Mouse (Mus musculus): ENCODE measurements around the gene Acvr2a.

The Acvr2a gene

GRCm38 (mm10) chr2:48813371-48814222 is at the start of gene Acvr2a:
Gene Acvr2a (plus strand): TSS chr2:48814109.
- in situ Hi-C loops (cut with MboI; ENCODE audit: low pct_unique_long_range_greater_than_20kb in 1 of 2, low sequenced_read_pairs in 2 of 2, unreplicated experiment in 1 of 2), result no loop called here

GRCm38 (mm10) chr2:48766513-48766912 is 47.4 kb upstream of the Acvr2a start:
- in situ Hi-C loops (cut with MboI; ENCODE audit: low pct_unique_long_range_greater_than_20kb in 1 of 2, low sequenced_read_pairs in 2 of 2, unreplicated experiment in 1 of 2), result no loop called here

GRCm38 (mm10) chr2:48767778-48768177 is 46.1 kb upstream of the Acvr2a start:
- in situ Hi-C loops (cut with MboI; ENCODE audit: low pct_unique_long_range_greater_than_20kb in 1 of 2, low sequenced_read_pairs in 2 of 2, unreplicated experiment in 1 of 2), result no loop called here

- in situ Hi-C loops (cut with MboI; ENCODE audit: low pct_unique_long_range_greater_than_20kb in 1 of 2, low sequenced_read_pairs in 2 of 2, unreplicated experiment in 1 of 2), result no loop called here
Measured at GRCm38 (mm10) chr2:48768219-48768618, 45.7 kb upstream of the Acvr2a start.

- in situ Hi-C loops (cut with MboI; ENCODE audit: low pct_unique_long_range_greater_than_20kb in 1 of 2, low sequenced_read_pairs in 2 of 2, unreplicated experiment in 1 of 2), result no loop called here
Measured at GRCm38 (mm10) chr2:48770100-48770499, 43.8 kb upstream of the Acvr2a start.

GRCm38 (mm10) chr2:48770634-48771033 is 43.3 kb upstream of the Acvr2a start:
- in situ Hi-C loops (cut with MboI; ENCODE audit: low pct_unique_long_range_greater_than_20kb in 1 of 2, low sequenced_read_pairs in 2 of 2, unreplicated experiment in 1 of 2), result no loop called here

GRCm38 (mm10) chr2:48775281-48775680 is 38.6 kb upstream of the Acvr2a start:
- in situ Hi-C loops (cut with MboI; ENCODE audit: low pct_unique_long_range_greater_than_20kb in 1 of 2, low sequenced_read_pairs in 2 of 2, unreplicated experiment in 1 of 2), result no loop called here

- in situ Hi-C loops (cut with MboI; ENCODE audit: low pct_unique_long_range_greater_than_20kb in 1 of 2, low sequenced_read_pairs in 2 of 2, unreplicated experiment in 1 of 2), result no loop called here
Measured at GRCm38 (mm10) chr2:48788901-48789300, 25.0 kb upstream of the Acvr2a start.

GRCm38 (mm10) chr2:48814223-48815038 is 522 bp downstream of the Acvr2a start:
- in situ Hi-C loops (cut with MboI; ENCODE audit: low pct_unique_long_range_greater_than_20kb in 1 of 2, low sequenced_read_pairs in 2 of 2, unreplicated experiment in 1 of 2), result no loop called here

- in situ Hi-C loops (cut with MboI; ENCODE audit: low pct_unique_long_range_greater_than_20kb in 1 of 2, low sequenced_read_pairs in 2 of 2, unreplicated experiment in 1 of 2), result no loop called here
Measured at GRCm38 (mm10) chr2:48815039-48815590, 1.2 kb downstream of the Acvr2a start.

GRCm38 (mm10) chr2:48816141-48817028 is 2.5 kb downstream of the Acvr2a start:
- in situ Hi-C loops (cut with MboI; ENCODE audit: low pct_unique_long_range_greater_than_20kb in 1 of 2, low sequenced_read_pairs in 2 of 2, unreplicated experiment in 1 of 2), result no loop called here

- in situ Hi-C loops (cut with MboI; ENCODE audit: low pct_unique_long_range_greater_than_20kb in 1 of 2, low sequenced_read_pairs in 2 of 2, unreplicated experiment in 1 of 2), result no loop called here
Measured at GRCm38 (mm10) chr2:48825878-48826277, 12.0 kb downstream of the Acvr2a start.

GRCm38 (mm10) chr2:48826380-48826779 is 12.5 kb downstream of the Acvr2a start:
- in situ Hi-C loops (cut with MboI; ENCODE audit: low pct_unique_long_range_greater_than_20kb in 1 of 2, low sequenced_read_pairs in 2 of 2, unreplicated experiment in 1 of 2), result no loop called here

- in situ Hi-C loops (cut with MboI; ENCODE audit: low pct_unique_long_range_greater_than_20kb in 1 of 2, low sequenced_read_pairs in 2 of 2, unreplicated experiment in 1 of 2), result no loop called here
Measured at GRCm38 (mm10) chr2:48830492-48830891, 16.6 kb downstream of the Acvr2a start.

GRCm38 (mm10) chr2:48832305-48832704 is 18.4 kb downstream of the Acvr2a start:
- in situ Hi-C loops (cut with MboI; ENCODE audit: low pct_unique_long_range_greater_than_20kb in 1 of 2, low sequenced_read_pairs in 2 of 2, unreplicated experiment in 1 of 2), result no loop called here

- in situ Hi-C loops (cut with MboI; ENCODE audit: low pct_unique_long_range_greater_than_20kb in 1 of 2, low sequenced_read_pairs in 2 of 2, unreplicated experiment in 1 of 2), result no loop called here
Measured at GRCm38 (mm10) chr2:48833884-48834450, 20.1 kb downstream of the Acvr2a start.

- in situ Hi-C loops (cut with MboI; ENCODE audit: low pct_unique_long_range_greater_than_20kb in 1 of 2, low sequenced_read_pairs in 2 of 2, unreplicated experiment in 1 of 2), result no loop called here
Measured at GRCm38 (mm10) chr2:48841611-48842470, 27.9 kb downstream of the Acvr2a start.
